Mouse (Mus musculus) midbrain, embryonic 15.5 days (tissue): ENCODE results near the gene Lrrc8d. TPM values are rescaled to one million over a fixed set of nuclear protein-coding genes. Genes with fewer than 3 reads are reported as not detected.
A peak's percentile ranks its signal among the peaks of the same experiment; 100 is the strongest.

Experiments used
- ATAC-seq: fragments of 200-750 bp; cut with Nextera tagmentation; replicated peaks from 2 replicates; pipeline ENCODE4 v1.8.0; 2017; ENCODE audit warnings: moderate TSS enrichment
- H3K27ac ChIP-seq: fragments of 300-500 bp; sonication (generic); 2 replicates; pipeline ENCODE4 v1.5.1; 2015; ENCODE audit warnings: mild to moderate bottlenecking, inconsistent platforms
- H3K27me3 ChIP-seq: fragments of 300-500 bp; sonication (generic); replicated peaks from 2 replicates; pipeline ENCODE4 v1.6.1; 2015; ENCODE audit warnings: inconsistent platforms
- H3K36me3 ChIP-seq: fragments of 300-500 bp; sonication (generic); replicated peaks from 2 replicates; pipeline ENCODE4 v1.6.1; 2015; ENCODE audit warnings: inconsistent platforms
- H3K4me1 ChIP-seq: fragments of 300-500 bp; sonication (generic); 2 replicates; pipeline ENCODE4 v1.6.1; 2015; ENCODE audit warnings: inconsistent platforms
- H3K4me2 ChIP-seq: fragments of 300-500 bp; sonication (generic); 2 replicates; pipeline ENCODE4 v1.6.1; 2015; ENCODE audit warnings: inconsistent platforms, mild to moderate bottlenecking, moderate library complexity
- H3K4me3 ChIP-seq: fragments of 300-500 bp; sonication (generic); 2 replicates; pipeline ENCODE4 v1.5.1; 2015; ENCODE audit warnings: mild to moderate bottlenecking, inconsistent platforms
- H3K9ac ChIP-seq: fragments of 300-500 bp; sonication (generic); 2 replicates; pipeline ENCODE4 v1.6.1; 2015; ENCODE audit warnings: mild to moderate bottlenecking, inconsistent platforms
- H3K9me3 ChIP-seq: fragments of 300-500 bp; sonication (generic); 2 replicates; pipeline ENCODE4 v1.6.1; 2016; ENCODE audit warnings: inconsistent platforms
- WGBS: fragments of 180-500 bp; shearing (Covaris S2); methylation state at CpG from one replicate; pipeline ENCODE4 v1.1.7; 2015; ENCODE audit warnings: mixed read lengths; 5-methylcytosine and 5-hydroxymethylcytosine counted together
- polyA plus RNA-seq: library from polyadenylated mRNA; unstranded; fragments of >200 nt; fragmentation: Nextera tagmentation; extraction: Ambion mirVana; gene quantifications from 2 replicates; pipeline ENCODE4 v1.2.1, GENCODE M21; 2015

The Lrrc8d gene
- polyA plus RNA-seq, 1 experiment from 2014 or later, result 37.1 TPM

- Histone ChIP-seq H3K4me3 (no peak overlapping the region), H3K4me1 (peaks cover 25% of the 10 kb centered on the region), H3K27ac (peak overlapping the region; percentile 60), H3K9me3 (no peaks in the 10 kb centered on the region), H3K27me3 (no peaks in the 10 kb centered on the region), H3K9ac (peak overlapping the region; percentile 38; the same call in 1 of the 2 replicates), H3K36me3 (no peaks in the 10 kb centered on the region), H3K4me2 (peak overlapping the region; percentile 34)
- ATAC-seq, result peak; percentile 75
- WGBS, result 34% methylated on average over 13 of the region's 13 CpGs
Observed at GRCm38 (mm10) chr5:105792853-105793547, 93.2 kb downstream of the Lrrc8d start.

GRCm38 (mm10) chr5:105793548-105793940 lies 93.8 kb downstream of the Lrrc8d start:
- H3K9ac ChIP-seq, result no peak overlapping the region
- H3K4me3 ChIP-seq, result no peak overlapping the region
- WGBS, result 29% methylated on average over 5 of the region's 5 CpGs
- H3K36me3 ChIP-seq, result no peaks in the 10 kb centered on the region
- peaks cover 23% of the 10 kb centered on the region for H3K4me1 ChIP-seq
- no peaks in the 10 kb centered on the region for H3K27me3 ChIP-seq
- no peaks in the 10 kb centered on the region for H3K9me3 ChIP-seq
- peak overlapping the region; percentile 60; the same call in 1 of the 2 replicates for H3K27ac ChIP-seq
- H3K4me2 ChIP-seq, result no peak overlapping the region; the same call in 1 of the 2 replicates
- ATAC-seq, result peak; percentile 8; the same call in 1 of the 2 replicates

DNA sequence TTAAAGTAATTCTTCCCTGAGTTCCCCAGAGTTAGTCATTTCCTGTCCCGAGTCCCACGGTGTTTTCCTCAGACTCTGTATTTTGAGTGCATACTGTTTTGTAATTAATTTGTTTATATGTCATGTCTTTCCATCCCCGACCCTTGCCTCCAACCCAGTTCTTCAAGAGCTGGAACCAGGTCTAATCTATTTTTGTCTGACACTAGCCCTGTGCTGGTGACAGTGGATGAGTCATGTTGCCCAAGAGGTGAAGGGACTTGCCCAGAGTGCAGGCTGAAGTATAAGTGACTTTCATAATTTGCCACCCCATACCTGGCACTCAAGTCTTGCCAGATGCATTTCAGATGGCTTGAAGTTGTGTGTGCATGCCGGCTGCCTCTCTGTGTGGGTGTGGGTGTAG lies 98.7 kb downstream of the Lrrc8d start:
- no peak overlapping the region for H3K27ac ChIP-seq
- H3K36me3 ChIP-seq, result no peaks in the 10 kb centered on the region
- no peak overlapping the region for H3K9ac ChIP-seq
- no peak for ATAC-seq
- 89% methylated on average over 4 of the region's 4 CpGs for WGBS
- no peaks in the 10 kb centered on the region for H3K9me3 ChIP-seq
- no peaks in the 10 kb centered on the region for H3K27me3 ChIP-seq
- no peak overlapping the region for H3K4me2 ChIP-seq
- H3K4me1 ChIP-seq, result peaks cover 16% of the 10 kb centered on the region
- H3K4me3 ChIP-seq, result no peak overlapping the region

DNA sequence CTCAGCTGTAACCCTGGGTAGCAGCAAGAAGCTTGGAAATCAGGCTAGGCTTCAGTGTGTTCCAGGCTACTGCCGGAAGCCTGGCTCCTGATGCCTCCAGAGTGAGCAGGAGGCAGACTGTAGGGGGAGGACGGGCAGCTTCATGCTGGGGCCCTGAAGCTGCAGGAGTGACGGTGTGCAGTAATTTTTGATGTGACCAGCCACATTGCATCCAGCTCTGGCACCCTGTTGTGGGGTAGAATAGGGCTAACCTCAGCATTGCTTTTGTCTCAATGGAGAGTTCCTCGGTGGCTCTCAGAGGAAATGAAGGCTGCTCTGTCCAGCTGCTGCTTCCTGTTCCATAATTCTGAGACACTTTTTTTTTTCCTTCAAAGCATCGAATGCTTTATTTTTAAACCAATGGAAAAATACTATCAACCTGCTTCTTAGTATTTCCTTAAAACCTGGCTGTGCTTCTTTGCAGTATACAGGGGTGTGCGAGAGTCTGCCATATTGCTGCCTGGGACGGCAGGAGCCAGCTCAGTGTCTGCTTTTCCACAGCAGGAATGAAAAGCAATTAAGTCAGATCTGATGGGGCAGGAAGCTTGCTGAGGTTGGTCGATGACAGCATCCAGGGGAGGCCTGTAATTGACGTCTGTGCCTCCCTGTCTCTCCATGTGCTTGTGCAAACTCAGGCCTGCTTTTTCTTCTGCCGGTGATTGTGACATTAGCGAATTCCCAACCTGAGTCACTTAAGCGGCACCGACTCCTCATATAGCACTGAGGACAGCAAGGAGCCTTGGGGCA lies 100.3 kb downstream of the Lrrc8d start:
- no peak overlapping the region for H3K4me3 ChIP-seq
- 25% methylated on average over 13 of the region's 13 CpGs for WGBS
- peak overlapping the region; percentile 70 for H3K27ac ChIP-seq
- H3K27me3 ChIP-seq, result no peaks in the 10 kb centered on the region
- peak; percentile 57 for ATAC-seq
- H3K9ac ChIP-seq, result no peak overlapping the region
- peak overlapping the region; percentile 10; the same call in 1 of the 2 replicates for H3K4me2 ChIP-seq
- H3K4me1 ChIP-seq, result peaks cover 14% of the 10 kb centered on the region
- H3K36me3 ChIP-seq, result no peaks in the 10 kb centered on the region
- H3K9me3 ChIP-seq, result no peaks in the 10 kb centered on the region

- Histone ChIP-seq H3K4me2 (no peak overlapping the region), H3K4me1 (peaks cover 14% of the 10 kb centered on the region), H3K27ac (no peak overlapping the region), H3K9me3 (no peaks in the 10 kb centered on the region), H3K4me3 (no peak overlapping the region), H3K27me3 (no peaks in the 10 kb centered on the region), H3K36me3 (no peaks in the 10 kb centered on the region), H3K9ac (no peak overlapping the region)
- 83% methylated on average over 10 of the region's 10 CpGs for WGBS
- no peak for ATAC-seq
Observed at GRCm38 (mm10) chr5:105801031-105801529, 101.3 kb downstream of the Lrrc8d start.

DNA sequence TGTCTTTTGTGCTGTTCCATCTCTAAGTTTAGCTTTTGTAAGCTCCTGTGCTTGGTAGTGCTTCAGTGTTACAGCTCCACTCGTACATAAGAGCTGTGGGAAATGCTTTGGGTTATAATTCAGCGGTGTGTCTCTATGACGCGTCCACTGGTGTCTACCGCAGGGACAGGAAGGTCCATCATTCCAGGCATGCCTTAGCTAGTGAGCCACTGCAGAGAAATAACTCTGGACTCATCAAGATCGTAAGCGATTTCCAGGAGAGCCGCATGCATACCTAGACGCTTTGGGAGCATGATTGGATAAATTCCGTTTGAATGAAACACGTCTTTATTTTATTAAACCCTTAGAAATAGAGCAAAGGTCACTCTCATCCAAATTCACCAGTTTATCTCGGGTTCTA lies 106.2 kb downstream of the Lrrc8d start:
- Histone ChIP-seq H3K27me3 (no peaks in the 10 kb centered on the region), H3K4me2 (no peak overlapping the region), H3K27ac (no peak overlapping the region), H3K9me3 (no peaks in the 10 kb centered on the region), H3K36me3 (no peaks in the 10 kb centered on the region), H3K4me3 (no peak overlapping the region), H3K4me1 (peaks cover 5% of the 10 kb centered on the region), H3K9ac (no peak overlapping the region)
- 92% methylated on average over 12 of the region's 12 CpGs for WGBS
- ATAC-seq, result no peak

GRCm38 (mm10) chr5:105807461-105807860 lies 107.7 kb downstream of the Lrrc8d start:
- 75% methylated on average over 7 of the region's 7 CpGs for WGBS
- no peak overlapping the region for H3K4me2 ChIP-seq
- no peak for ATAC-seq

DNA sequence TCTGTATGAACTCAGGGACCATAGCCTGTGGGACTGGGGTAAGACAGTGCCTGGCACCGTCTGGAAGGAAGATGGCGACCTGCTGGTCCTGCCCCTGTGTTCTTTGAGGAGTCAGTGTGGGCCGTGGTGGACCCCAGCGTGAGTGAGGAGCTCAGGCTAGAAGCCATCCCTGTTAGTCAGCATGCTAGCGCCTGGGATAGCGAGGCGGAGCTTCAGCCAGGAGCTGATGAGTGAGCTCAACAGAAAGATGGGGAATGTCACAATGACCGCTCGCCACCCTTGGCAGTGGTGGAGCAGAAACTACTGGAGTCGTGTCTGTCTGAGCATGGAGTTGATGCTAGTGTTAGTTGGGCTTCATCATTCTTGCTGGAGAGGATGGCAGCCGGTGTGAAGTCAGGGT lies 109.3 kb downstream of the Lrrc8d start:
- H3K4me3 ChIP-seq, result no peak overlapping the region
- 88% methylated on average over 11 of the region's 11 CpGs for WGBS
- H3K4me2 ChIP-seq, result no peak overlapping the region
- H3K4me1 ChIP-seq, result peaks cover 5% of the 10 kb centered on the region
- no peak overlapping the region for H3K9ac ChIP-seq
- H3K27ac ChIP-seq, result no peak overlapping the region
- peaks cover 20% of the 10 kb centered on the region for H3K9me3 ChIP-seq
- H3K36me3 ChIP-seq, result peaks cover 25% of the 10 kb centered on the region
- no peaks in the 10 kb centered on the region for H3K27me3 ChIP-seq
- ATAC-seq, result no peak

More at GRCm38 (mm10) chr5:105807461-105807860, 107.7 kb downstream of the Lrrc8d start:
- Histone ChIP-seq H3K9ac (no peak overlapping the region), H3K4me1 (peaks cover 5% of the 10 kb centered on the region), H3K36me3 (peaks cover 9% of the 10 kb centered on the region), H3K9me3 (peaks cover 5% of the 10 kb centered on the region), H3K27ac (no peak overlapping the region), H3K27me3 (no peaks in the 10 kb centered on the region), H3K4me3 (no peak overlapping the region)

DNA sequence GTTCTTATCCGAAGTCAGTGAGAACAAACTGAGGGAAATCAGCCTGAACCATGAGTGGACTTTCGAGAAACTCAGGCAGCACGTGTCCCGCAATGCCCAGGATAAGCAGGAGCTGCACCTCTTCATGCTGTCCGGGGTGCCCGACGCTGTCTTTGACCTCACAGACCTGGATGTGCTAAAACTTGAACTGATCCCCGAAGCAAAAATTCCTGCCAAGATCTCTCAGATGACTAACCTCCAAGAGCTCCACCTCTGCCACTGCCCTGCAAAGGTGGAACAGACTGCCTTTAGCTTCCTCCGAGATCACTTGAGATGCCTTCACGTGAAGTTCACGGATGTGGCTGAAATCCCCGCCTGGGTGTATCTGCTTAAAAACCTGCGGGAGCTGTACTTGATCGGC lies 113.3 kb downstream of the Lrrc8d start:
- peaks cover 27% of the 10 kb centered on the region for H3K36me3 ChIP-seq
- WGBS, result 98% methylated on average over 14 of the region's 14 CpGs
- H3K4me2 ChIP-seq, result no peak overlapping the region
- H3K27ac ChIP-seq, result no peak overlapping the region
- no peaks in the 10 kb centered on the region for H3K27me3 ChIP-seq
- no peak overlapping the region for H3K4me3 ChIP-seq
- peaks cover 11% of the 10 kb centered on the region; the same call in 1 of the 2 replicates for H3K4me1 ChIP-seq
- no peak for ATAC-seq
- no peak overlapping the region for H3K9ac ChIP-seq
- peaks cover 20% of the 10 kb centered on the region for H3K9me3 ChIP-seq

DNA sequence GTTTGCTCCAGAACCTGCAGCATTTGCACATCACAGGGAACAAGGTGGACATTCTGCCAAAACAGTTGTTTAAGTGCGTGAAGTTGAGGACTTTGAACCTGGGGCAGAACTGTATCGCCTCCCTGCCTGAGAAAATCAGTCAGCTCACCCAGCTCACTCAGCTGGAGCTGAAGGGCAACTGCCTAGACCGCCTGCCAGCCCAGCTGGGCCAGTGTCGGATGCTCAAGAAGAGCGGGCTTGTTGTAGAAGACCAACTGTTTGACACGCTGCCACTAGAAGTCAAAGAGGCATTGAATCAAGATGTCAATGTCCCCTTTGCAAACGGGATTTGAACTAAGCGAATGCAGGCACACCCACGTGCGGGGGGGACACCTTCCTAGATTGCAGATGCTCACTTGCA lies 114.2 kb downstream of the Lrrc8d start:
- no peak overlapping the region for H3K4me3 ChIP-seq
- no peak for ATAC-seq

DNA sequence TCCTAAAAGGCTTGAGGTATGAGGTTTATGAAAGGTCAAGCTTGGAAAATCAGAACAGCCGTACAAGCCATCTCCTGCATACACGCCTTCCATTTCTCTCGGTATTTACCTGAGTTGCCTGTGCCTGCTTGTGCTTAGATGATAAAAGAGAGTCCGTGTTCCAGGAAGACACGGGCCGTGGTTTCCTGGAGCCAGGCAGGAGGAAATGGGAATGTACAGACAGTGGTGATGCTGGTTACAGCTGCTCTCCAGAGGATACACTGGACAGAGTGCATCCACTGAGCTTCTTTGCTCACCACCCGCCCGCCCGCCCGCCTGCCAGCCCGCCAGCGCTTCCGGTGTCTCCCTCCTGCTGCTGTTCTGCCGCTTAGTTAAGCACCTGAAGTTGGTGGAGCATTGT lies 116.3 kb downstream of the Lrrc8d start:
- Histone ChIP-seq H3K27ac (no peak overlapping the region), H3K9me3 (peaks cover 20% of the 10 kb centered on the region), H3K4me1 (peaks cover 16% of the 10 kb centered on the region; the same call in 1 of the 2 replicates), H3K36me3 (peaks cover 27% of the 10 kb centered on the region), H3K9ac (no peak overlapping the region), H3K4me2 (no peak overlapping the region), H3K4me3 (no peak overlapping the region), H3K27me3 (no peaks in the 10 kb centered on the region)
- no peak for ATAC-seq
- 90% methylated on average over 14 of the region's 14 CpGs for WGBS

More for the DNA sequence above, 114.2 kb downstream of the Lrrc8d start:
- Histone ChIP-seq H3K9ac (no peak overlapping the region), H3K4me1 (peaks cover 13% of the 10 kb centered on the region; the same call in 1 of the 2 replicates), H3K27ac (no peak overlapping the region), H3K27me3 (no peaks in the 10 kb centered on the region), H3K4me2 (no peak overlapping the region), H3K36me3 (peaks cover 27% of the 10 kb centered on the region), H3K9me3 (peaks cover 20% of the 10 kb centered on the region)
- WGBS, result 91% methylated on average over 10 of the region's 10 CpGs

DNA sequence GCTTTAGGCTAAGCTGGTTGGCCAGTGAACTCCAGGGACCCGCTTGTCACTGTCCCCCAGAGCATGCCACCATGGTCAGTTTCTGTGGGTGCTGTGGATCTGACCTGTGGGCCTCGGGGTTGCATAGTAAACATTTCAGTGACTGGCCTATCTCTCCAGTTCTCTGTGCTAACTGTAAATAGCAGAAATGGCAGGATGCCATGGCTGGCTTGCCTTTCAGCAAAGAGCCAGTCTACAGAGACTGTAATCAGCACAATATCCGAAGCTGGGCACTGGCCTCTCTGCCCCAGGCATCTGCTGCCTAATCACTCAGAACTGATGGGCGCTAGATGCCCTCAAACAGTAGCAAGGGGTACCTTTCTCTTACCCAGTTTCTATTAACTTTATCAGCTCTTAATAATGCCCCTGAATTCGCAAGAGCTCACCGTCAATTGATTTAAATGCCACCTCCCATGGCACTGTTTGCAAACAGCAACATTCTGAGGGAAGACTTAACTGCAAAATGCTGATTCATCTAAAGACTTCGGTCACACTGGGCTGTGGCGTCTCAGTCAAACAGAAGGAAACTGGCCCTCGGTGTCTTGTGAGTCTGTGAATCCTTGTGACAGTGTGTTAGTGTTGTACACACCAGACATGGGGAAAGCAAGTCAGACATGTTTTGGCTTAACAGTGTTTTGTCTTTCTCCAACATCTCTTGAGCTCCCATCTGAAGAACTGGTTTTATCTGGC lies 117.6 kb downstream of the Lrrc8d start:
- Histone ChIP-seq H3K27me3 (no peaks in the 10 kb centered on the region), H3K27ac (no peak overlapping the region), H3K36me3 (peaks cover 19% of the 10 kb centered on the region), H3K4me3 (no peak overlapping the region), H3K9me3 (peaks cover 15% of the 10 kb centered on the region), H3K4me1 (peaks cover 16% of the 10 kb centered on the region; the same call in 1 of the 2 replicates), H3K4me2 (no peak overlapping the region), H3K9ac (no peak overlapping the region)
- ATAC-seq, result no peak
- WGBS, result 74% methylated on average over 9 of the region's 9 CpGs
